Mouse (Mus musculus): Measurements from ENCODE around the gene Npr1. TPM values are rescaled to one million over a fixed set of nuclear protein-coding genes. Genes with fewer than 3 reads are reported as not detected.
A peak's percentile ranks its signal among the peaks of the same experiment; 100 is the strongest.

Npr1 gene
- total RNA-seq (2022) = 1 to 10 TPM; 5.1 to 6.7 (median 5.8) TPM

DNA sequence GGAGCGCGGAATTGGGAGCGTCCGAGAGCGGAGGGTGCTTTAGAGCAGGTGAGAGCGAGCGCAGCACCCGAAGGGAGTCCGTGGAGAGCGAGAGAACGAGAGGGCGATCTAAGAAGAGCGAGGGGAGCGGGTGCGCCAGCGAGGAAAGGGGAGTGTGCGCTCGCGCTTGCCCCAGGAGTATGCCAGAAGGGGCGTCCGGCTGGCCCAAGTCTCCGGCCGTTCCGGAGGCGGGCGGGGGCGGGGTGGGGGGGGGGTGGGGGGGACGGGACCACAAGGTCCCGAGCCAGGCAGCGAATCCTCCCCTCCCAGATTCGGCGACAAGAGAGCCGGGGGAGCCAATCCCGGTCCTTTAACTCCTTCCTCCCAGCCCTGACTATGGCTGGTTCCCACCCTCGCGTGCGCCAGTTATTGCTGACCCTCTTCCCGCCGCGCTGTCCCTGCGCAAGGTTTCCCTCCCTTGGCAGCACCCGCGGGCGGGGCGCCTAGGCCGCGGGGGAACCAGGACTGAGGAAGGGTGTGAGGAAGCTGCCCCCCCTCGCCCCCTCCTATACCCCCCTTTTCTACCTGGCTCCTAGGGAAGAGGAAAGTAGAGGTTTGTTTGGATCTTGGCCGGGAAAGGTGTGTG is at the start of gene Npr1:
Npr1 (minus strand) TSS at position 181 of the 625 bp plus-strand sequence.
- DNase-seq (ENCODE audit: low spot score in 2 of 2) = no peak

GRCm38 (mm10) chr3:90515242-90515641 is 49.6 kb upstream of the Npr1 start:
- no peak for DNase-seq (ENCODE audit: low spot score in 2 of 2)

- no peak for DNase-seq (ENCODE audit: low spot score in 2 of 2)
These were observed 49.0 kb upstream of the Npr1 start for GRCm38 (mm10) chr3:90514691-90515090.

GRCm38 (mm10) chr3:90513796-90514590 is 48.3 kb upstream of the Npr1 start, which contains the start of the genes S100a1 and S100a13:
TSS of gene S100a1 (minus strand) at chr3:90514392.
TSS of gene S100a13 (plus strand) at chr3:90514435.
- peak; percentile 36 to 54 for DNase-seq (ENCODE audit: low spot score in 2 of 2)

DNA sequence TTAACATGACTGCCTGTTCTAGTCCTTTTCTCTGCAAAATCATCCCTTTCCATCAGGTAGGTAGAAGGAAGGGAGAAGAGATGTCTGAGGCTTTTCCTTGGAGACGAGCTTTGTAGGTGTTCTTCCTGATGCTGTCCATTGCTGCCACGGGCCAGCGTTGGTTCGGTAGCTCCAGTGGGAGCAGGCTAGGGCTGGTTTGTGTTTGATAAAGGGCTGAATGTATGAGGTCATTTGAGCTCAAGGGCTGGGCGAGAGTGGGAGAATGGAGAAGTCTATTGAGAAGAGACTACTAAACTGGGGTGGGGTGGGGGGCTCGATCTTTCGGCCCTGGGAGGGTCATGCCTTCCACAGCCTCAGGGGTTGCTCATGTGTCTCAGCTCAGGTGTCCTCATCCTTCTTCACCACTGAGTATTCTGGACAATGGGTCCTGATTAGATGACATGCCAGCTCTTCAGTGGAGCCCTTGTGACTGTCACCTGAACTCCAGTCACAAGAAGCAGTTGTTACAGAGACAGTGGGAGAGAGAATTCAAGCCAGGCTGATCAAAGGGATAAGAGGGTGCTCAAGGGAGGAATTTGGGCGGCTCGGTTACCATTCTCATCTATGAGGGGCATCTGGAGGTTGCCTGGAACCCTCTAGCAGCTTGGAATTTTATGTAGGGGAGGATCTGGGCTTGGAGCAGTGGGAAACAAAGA is 47.4 kb upstream of the Npr1 start:
- DNase-seq (ENCODE audit: low spot score in 2 of 2) = no peak

DNA sequence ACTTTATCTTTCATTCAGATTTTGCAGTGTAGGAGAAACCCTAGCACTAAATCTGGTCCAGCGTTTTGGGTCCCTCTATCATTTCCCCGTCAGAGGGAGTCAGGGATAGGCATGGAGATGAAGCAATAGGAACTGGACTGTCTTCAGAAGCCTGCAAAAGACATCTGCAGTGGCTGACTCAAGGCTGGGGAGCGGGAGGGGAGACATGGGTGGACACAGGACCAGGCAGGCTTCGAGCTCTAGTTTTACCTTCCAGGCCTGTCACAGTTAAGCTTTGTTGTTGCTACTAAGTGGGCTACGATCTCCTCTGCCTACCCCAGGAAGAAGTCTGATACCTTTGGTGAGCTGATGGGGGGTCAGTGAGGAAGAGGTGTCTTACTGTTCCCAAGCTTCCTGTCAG is 46.6 kb upstream of the Npr1 start:
- no peak for DNase-seq (ENCODE audit: low spot score in 2 of 2)

GRCm38 (mm10) chr3:90509747-90510123 is 44.1 kb upstream of the Npr1 start:
- DNase-seq (ENCODE audit: low spot score in 2 of 2) = no peak

DNA sequence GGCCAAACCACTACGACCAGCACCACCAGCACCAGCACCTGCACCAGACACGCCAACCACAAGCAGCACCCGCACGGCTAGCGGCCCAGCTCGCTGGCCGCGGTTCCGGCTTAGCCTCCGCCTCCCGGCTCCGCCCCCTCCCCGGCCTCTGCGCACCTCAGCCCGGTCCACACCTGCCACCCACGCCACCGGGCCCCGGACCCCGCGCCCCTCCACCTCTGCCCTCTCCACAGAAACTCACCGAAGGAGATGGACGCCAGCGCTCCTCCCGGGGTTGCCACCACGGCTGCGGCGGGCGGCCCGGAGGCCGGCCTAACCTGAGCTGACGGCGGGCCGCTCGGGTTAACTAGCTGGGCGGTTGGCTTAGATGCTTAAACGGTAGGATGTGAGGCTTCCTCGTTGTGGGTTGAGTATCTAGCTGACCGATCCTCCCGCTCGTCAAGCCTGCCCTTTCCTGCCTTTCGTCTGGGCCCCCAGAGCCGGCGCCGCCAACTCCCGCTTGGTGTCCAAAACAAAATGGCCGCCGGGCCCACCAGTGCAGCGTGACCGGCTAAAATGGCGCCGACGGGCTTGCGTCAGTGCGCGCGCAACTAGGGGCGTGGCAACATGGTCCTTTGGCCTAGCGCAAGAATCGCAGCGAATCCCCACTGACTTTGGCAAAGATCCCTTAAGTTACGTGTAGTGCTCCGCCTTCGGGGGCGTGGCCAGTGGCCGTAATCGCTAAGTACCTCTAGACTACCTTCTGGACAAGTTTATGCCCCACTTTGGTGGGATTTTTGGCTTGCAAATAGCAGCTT is 43.5 kb upstream of the Npr1 start, which contains the start of gene Chtop:
Chtop (minus strand) TSS at position 549 of the 797 bp plus-strand sequence.
- peak; percentile 98 to 99 for DNase-seq (ENCODE audit: low spot score in 2 of 2)

DNA sequence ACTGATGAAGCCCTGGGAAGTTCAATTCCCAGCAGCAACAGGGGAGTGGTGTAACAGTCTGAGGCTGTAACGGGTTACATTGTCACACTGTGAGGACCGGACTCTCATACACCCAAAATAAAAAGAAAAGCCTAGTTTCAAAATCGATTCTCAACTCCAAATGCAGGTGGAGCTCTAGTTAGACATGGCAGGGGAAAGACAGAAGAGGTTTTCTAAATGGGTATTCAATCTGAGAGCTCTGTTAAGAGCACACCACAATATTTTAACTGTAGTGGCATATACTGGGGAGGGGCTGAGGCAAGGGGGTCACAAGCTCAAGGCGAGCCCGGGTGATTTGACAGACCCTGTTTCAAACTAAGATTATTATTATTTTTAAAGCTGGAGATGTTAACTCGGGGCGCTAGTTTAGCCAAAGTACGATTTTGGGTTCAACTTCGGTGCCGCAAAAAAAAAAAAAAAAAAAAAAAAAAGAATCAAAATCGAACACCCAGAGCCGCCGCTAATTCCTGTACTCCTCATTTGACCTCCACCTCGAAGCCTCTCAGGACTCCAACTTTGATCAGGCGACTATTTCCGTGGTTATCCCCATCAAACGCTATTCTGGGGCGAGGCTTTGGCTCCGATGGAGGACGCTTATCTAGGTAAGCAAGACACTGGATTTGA is 42.8 kb upstream of the Npr1 start:
- DNase-seq (ENCODE audit: low spot score in 2 of 2) = no peak

GRCm38 (mm10) chr3:90506362-90506761 is 40.7 kb upstream of the Npr1 start:
- no peak for DNase-seq (ENCODE audit: low spot score in 2 of 2)

- DNase-seq (ENCODE audit: low spot score in 2 of 2) = no peak
These were observed 39.5 kb upstream of the Npr1 start for GRCm38 (mm10) chr3:90505216-90505615.

DNA sequence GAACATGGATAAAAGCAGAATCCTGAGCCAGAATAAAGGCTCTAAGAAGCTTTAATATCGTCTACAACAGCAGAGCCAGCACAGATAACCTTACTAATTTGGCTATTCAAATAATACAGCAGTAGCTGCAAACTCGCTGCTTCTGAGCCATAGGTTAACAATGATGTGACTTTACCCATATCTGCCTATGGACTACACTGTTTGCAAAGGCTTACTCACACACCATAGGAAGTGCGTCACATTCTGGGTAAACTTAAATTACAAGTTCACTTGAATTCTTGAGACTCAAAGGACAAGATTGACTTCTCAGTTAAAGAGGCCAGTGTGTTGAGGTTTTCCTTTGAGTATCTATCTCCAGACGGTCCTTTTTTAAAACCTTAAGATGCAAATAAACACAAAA is 37.8 kb upstream of the Npr1 start:
- no peak for DNase-seq (ENCODE audit: low spot score in 2 of 2)

DNA sequence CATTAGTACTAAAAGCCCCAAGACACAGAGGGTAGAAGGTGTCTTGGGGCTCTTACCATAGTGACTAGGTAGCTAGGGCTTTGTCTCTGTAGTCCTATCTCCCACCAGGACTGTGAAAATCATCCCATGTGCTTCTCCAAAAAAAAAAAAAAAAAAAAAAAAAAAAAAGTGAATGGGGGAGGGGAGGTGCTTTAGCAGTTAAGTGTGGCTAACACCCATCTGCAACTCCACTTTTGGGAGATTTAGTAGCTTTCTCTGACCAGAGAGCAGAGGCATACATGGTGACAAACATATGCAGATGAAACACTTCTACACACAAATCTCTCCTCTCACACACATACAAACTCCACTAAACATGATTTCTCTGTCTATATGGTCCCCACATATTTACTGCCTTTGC is 31.9 kb upstream of the Npr1 start:
- no peak for DNase-seq (ENCODE audit: low spot score in 2 of 2)

DNA sequence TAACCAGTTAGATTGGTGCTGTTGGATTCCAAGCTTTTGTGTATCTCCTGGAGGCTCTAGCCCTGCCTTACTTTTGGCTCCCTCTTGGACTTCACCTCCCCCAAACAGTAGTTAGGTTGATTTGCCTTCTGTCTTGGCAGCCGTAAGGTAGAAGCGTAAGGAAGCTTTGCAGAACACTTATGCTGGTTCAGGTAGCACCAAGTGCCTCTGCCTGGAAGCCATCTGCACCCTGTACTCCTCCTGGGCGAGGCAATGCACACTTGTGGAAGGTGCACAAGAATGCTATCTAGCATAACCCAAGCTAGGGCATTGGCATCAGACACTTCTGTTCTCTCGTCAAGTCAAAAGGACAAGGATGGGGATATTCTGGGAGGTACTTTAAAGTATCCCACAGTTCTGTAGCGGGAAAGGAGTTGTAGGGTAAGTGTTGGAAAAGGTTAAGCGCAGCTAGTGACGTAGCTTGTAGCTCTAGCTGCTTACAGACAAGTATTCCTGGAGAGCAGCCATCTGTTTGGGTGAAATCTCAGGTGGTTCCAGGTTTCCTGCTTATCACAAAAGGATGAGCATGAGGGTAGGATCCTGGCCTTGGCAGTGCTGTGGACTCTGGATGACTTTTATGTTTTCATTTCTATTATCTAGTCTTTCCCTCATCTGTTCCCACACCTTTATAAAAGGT is 30.3 kb upstream of the Npr1 start:
- no peak for DNase-seq (ENCODE audit: low spot score in 2 of 2)

DNA sequence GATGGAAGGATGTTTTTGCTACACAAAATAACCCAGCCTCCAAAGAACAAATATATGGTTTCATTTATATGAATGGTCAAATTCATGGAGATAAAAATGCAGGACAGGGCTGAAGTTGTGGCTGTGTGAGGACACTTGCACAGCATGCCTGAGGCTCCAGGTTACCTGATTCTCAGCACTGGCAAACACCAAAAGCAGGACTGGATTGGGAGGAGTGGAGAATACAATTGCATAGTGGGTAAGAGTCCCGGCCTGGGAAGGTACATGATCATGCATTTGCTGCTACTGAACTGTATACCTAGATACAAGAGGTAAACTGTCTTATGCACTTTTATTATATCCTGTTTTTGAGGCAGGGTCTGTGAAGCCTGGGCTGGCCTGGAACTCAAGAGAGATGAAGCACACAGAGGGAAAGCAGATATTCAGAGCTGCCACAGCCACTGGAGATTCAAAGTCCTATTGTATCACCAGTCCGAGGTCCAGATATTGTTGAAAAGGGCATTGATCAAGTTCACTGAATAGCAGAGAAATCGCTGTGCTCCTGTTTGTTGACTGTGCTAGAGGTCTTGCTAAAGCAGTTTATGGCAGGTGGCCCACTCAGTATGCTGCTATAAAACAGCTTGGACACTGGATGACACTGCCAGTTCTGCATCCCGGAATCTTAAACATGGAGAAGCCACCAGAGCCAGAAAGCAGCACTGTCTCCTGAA is 28.3 kb upstream of the Npr1 start:
- no peak for DNase-seq (ENCODE audit: low spot score in 2 of 2)

- no peak for DNase-seq (ENCODE audit: low spot score in 2 of 2)
These were observed 25.7 kb upstream of the Npr1 start for GRCm38 (mm10) chr3:90491350-90491749.

GRCm38 (mm10) chr3:90490696-90491256 is 25.1 kb upstream of the Npr1 start, which contains the start of gene Snapin:
TSS of gene Snapin (minus strand) at chr3:90491033.
- peak; percentile 90 to 96 for DNase-seq (ENCODE audit: low spot score in 2 of 2)

GRCm38 (mm10) chr3:90488576-90488975 is 22.9 kb upstream of the Npr1 start:
- no peak for DNase-seq (ENCODE audit: low spot score in 2 of 2)

DNA sequence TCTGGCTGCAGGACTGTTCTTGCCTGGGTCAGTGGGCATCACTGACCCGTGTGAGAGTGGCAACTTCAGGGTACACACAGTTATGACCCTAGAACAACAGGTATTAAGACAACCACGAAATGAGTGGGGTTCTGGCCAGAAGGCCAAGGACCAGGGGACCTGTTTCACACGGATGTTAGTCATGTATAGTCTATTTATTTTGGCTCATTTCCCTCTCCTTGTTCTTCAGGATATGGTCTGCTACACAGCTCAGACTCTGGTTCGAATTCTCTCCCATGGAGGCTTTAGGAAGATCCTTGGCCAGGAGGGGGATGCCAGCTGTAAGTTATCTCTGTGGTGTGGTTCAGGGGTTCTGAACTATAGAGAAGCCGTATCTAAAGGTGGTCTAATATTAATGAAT is 21.3 kb upstream of the Npr1 start:
- no peak for DNase-seq (ENCODE audit: low spot score in 2 of 2)

Measured in layer of hippocampus, adult 8-10 months (tissue).